In genomic region chr19:31616830-31617229, GRCm38 (mm10) we compare ENCODE assay signal across 19 mouse cellular contexts.
"Had no signal": no experiment of that assay in that cellular context is flagged by ENCODE, and none has a peak within 500 bp of the region (broad histone marks: within the 10 kb centered on the region; RNA-seq: fewer than 3 reads in every experiment).

No protein-coding gene starts in this region.

- H3K27ac ChIP-seq: limb, embryonic 15.5 days; liver, embryonic 12.5 days; liver, embryonic 14.5 days; midbrain, embryonic 10.5 days; midbrain, embryonic 12.5 days; neural tube, embryonic 13.5 days; neural tube, embryonic 15.5 days had no signal

- H3K36me3 ChIP-seq: limb, embryonic 15.5 days; liver, embryonic 12.5 days; midbrain, embryonic 10.5 days; midbrain, embryonic 12.5 days; neural tube, embryonic 13.5 days; neural tube, embryonic 15.5 days had no signal

- H3K4me1 ChIP-seq: limb, embryonic 15.5 days; liver, embryonic 12.5 days; midbrain, embryonic 10.5 days; midbrain, embryonic 12.5 days; neural tube, embryonic 13.5 days; neural tube, embryonic 15.5 days had no signal

- H3K4me2 ChIP-seq: limb, embryonic 15.5 days; liver, embryonic 12.5 days; midbrain, embryonic 12.5 days; neural tube, embryonic 13.5 days; neural tube, embryonic 15.5 days had no signal

- ATAC-seq: liver, embryonic 12.5 days; midbrain, embryonic 16.5 days had no signal

- H3K9ac ChIP-seq: limb, embryonic 15.5 days; liver, embryonic 12.5 days; liver, embryonic 14.5 days; midbrain, embryonic 12.5 days; neural tube, embryonic 13.5 days; neural tube, embryonic 15.5 days had no signal

- H3K27me3 ChIP-seq: limb, embryonic 15.5 days; liver, embryonic 12.5 days; midbrain, embryonic 12.5 days; neural tube, embryonic 13.5 days; neural tube, embryonic 15.5 days had no signal

- DNase-seq: lung, adult 18-20 months; midbrain, embryonic 14.5 days; retina, postnatal 1 day; right cerebral cortex, adult 18-20 months; right cerebral cortex, postnatal 25 days; right cerebral cortex, postnatal 4 days; spleen, adult 18-20 months; thymus, adult 18-20 months; thymus, postnatal 14 days; thymus, postnatal 36 days had no signal

- H3K9me3 ChIP-seq: limb, embryonic 15.5 days; liver, embryonic 12.5 days; midbrain, embryonic 10.5 days; midbrain, embryonic 12.5 days; neural tube, embryonic 13.5 days; neural tube, embryonic 15.5 days had no signal

- H3K4me3 ChIP-seq: limb, embryonic 15.5 days; liver, embryonic 12.5 days; midbrain, embryonic 10.5 days; midbrain, embryonic 12.5 days; myocyte; neural tube, embryonic 13.5 days; neural tube, embryonic 15.5 days had no signal
